Mouse (Mus musculus) natural killer cell, adult 2 months (primary cell): ENCODE measurements around the gene Ehhadh.
A peak's percentile ranks its signal among the peaks of the same experiment; 100 is the strongest.

Experiments
- DNase-seq, 2 experiments: peaks; one replicate each; pipeline ENCODE4 v3.0.0; 2022; ENCODE audit warnings: low spot score in 2 of 2

Gene Ehhadh

DNA sequence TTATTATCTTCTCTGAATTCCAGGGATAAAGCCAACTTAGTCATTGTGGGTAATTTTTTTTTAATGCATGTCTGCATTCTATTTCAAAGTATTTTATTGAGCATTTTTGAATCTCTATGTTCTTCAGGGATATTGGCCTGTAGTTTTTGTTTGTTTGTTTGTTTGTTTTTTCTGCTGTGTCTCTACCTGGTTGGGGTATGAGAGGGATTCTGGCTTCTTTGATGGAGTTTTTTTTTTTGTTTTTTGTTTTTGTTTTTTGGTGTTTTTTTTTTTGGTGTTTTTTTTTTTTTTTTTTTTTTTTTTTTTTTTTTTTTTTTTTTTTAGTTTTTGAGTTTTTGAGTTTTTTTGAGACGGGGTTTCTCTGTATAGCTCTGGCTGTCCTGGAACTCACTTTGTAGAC lies 52.0 kb downstream of the Ehhadh start:
- no peak for DNase-seq

DNA sequence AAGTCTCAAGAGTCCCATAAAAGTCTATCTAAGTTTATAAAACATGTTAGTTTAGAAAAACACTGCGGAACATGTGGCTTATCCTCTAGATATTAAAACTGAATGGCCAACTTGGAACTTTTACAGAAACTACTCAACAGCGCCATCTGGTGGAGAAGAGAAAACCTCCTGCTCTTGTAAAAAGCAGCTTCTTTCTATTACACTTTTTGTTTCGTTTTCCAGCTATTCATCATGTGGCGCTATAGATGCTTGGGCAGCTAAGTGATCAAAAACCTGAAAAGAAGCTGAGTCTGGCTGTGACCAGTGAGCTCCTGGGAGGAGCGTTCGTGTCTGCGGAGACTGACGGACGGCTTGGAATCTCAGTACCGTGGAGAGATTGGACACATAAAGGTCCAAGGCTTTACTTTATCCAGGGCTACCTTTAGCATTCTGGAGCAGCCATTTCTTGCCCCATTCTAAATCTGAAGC lies 59.7 kb downstream of the Ehhadh start:
- peak; percentile 50 to 65 for DNase-seq

DNA sequence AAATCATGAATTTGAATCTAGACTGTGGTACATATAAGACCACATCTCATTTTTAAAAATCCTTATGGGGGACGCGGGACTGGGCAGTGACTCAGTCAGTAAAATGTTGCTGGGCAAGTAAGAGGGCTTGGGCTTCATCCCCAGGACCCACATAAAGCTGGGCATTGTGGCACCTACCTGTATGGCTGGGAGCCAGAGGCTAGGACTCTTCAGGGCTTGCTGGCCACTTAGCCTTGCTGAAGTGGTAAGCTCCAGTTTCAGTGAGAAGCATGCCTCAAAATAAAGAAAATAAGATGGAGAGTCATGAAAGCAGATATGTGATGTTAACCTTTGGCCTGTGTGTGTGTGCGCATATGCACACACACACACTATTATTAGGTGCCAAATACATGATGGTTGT lies 60.2 kb downstream of the Ehhadh start:
- DNase-seq: no peak

DNA sequence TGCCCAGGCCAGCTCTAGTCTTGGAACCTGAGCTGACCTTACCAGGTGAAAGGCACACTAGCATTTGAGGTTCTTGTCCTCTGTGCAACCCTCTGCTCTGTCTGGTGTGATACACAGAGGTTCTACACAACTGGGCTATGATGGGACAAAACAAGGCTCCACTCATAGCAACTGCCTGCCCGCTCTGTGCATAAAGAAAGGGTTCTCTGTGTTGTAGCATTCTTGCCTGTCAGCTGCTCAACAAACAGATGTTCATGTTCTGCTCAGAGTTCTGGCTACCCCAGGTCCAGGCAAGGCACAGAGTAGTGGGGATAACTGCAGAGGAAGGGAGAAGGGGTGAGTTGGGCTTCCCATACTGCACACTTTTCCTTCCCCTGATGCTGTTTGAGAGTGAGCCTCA lies 63.3 kb downstream of the Ehhadh start:
- no peak for DNase-seq

DNA sequence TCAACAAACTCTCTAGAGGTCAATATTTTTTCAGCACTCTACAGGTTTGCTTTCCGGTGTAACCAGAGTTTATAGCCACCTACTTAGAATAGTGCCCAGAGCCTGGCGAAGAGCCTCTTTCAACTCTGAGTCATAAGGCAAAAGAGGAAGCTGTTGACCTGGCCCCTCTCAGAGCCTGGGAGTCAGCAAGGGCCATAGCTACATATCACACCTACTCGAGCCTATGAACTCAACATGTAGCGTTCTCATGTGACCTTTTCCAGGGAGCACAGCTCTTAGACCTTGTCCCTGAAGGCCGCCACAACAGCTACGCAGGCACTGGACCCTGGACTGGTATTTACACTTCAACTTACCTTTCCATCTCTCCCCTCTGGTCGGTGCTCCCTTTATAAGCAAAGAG lies 67.8 kb downstream of the Ehhadh start:
- DNase-seq: no peak

DNA sequence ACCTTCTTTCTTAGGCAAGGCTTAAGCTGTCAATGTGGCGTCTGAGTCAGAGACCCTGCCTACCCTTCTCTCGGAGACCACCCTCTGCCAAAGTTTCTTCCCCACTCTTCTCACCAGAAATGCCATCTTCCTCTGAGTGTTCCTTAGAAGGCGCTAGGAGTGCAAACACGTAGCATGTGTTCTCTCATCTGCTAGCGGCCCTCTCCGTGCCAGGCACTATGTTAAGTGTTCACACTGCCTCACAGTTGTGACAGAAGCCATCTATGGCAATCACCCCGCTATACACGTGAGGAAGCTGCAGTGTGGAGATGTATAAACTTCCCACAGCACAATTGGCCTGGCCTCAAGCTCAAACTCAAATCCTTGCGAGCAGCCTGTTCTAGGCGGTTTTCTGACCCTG lies 73.1 kb downstream of the Ehhadh start:
- no peak for DNase-seq
